Mouse (Mus musculus) heart, adult 2 months (tissue): ENCODE measurements at regions not wholly inside any gene's neighbourhood (a gene's known extent, or its start where the extent isn't known, plus 50 kb on each side); places are given as distances from the start of the nearest gene placed in this dataset.

Experiments
- CTCF ChIP-seq: fragments of 200-600 bp; IDR thresholded peaks from 2 replicates; pipeline ENCODE4 v1.8.1; 2022; ENCODE audit warnings: antibody characterized with exemption, mild to moderate bottlenecking, moderate library complexity
- EP300 ChIP-seq: fragments of 200-500 bp; IDR thresholded peaks from 2 replicates; pipeline ENCODE4 v1.6.1; 2011; ENCODE audit warnings: low read depth, low read length, control low read depth; ENCODE audit not compliant: insufficient read depth
- POLR2A ChIP-seq: fragments of 200-500 bp; IDR thresholded peaks from 2 replicates; pipeline ENCODE4 v1.6.1; 2011; ENCODE audit warnings: mild to moderate bottlenecking, low read depth, low read length, control low read depth; ENCODE audit not compliant: insufficient read depth

- TF ChIP-seq CTCF (no peak), POLR2A (no peak), EP300 (0 out of 2 replicates have a peak, but pooled peaks have one; percentile 48)
These were observed 63.1 kb upstream of the Col1a1 start for GRCm38 (mm10) chr11:94872921-94873320.
